Mouse (Mus musculus) liver, postnatal 0 days (tissue): Measurements from ENCODE around the gene Vipr2. TPM values are rescaled to one million over a fixed set of nuclear protein-coding genes. Genes with fewer than 3 reads are reported as not detected.
A peak's percentile ranks its signal among the peaks of the same experiment; 100 is the strongest.

Experiments
- ATAC-seq: fragments of 200-750 bp; cut with Nextera tagmentation; 2 replicates; pipeline ENCODE4 v1.8.0; 2017; ENCODE audit warnings: mild to moderate bottlenecking, moderate library complexity
- DNase-seq: peaks from one replicate; pipeline ENCODE4 v3.0.0-alpha.2; 2016
- H3K27ac ChIP-seq: fragments of 300-500 bp; sonication (generic); 2 replicates; pipeline ENCODE4 v1.5.1; 2014; ENCODE audit warnings: antibody characterized with exemption, moderate library complexity, mild to moderate bottlenecking, low read depth
- H3K27me3 ChIP-seq: fragments of 300-500 bp; sonication (generic); 2 replicates; pipeline ENCODE4 v1.6.1; 2014; ENCODE audit warnings: low read length, control low read depth, mixed read lengths; ENCODE audit not compliant: insufficient read depth
- H3K36me3 ChIP-seq: fragments of 300-500 bp; sonication (generic); replicated peaks from 2 replicates; pipeline ENCODE4 v1.6.1; 2014; ENCODE audit warnings: mild to moderate bottlenecking, control low read depth, low read length, moderate library complexity, mixed read lengths; ENCODE audit not compliant: insufficient read depth
- H3K4me1 ChIP-seq: fragments of 300-500 bp; sonication (generic); 2 replicates; pipeline ENCODE4 v1.6.1; 2014; ENCODE audit warnings: antibody characterized with exemption, mild to moderate bottlenecking, control low read depth; ENCODE audit not compliant: insufficient read depth
- H3K4me2 ChIP-seq: fragments of 300-500 bp; sonication (generic); 2 replicates; pipeline ENCODE4 v1.6.1; 2014; ENCODE audit warnings: low read depth, mild to moderate bottlenecking, low read length, moderate library complexity, mixed read lengths
- H3K4me3 ChIP-seq: fragments of 300-500 bp; sonication (generic); 2 replicates; pipeline ENCODE4 v1.5.1; 2014; ENCODE audit warnings: low read depth, low read length
- H3K9ac ChIP-seq: fragments of 300-500 bp; sonication (generic); replicated peaks from 2 replicates; pipeline ENCODE4 v1.6.1; 2014; ENCODE audit warnings: mild to moderate bottlenecking, moderate library complexity
- H3K9me3 ChIP-seq: fragments of 300-500 bp; sonication (generic); 2 replicates; pipeline ENCODE4 v1.6.1; 2016; ENCODE audit warnings: mild to moderate bottlenecking, control low read depth, low read length, mixed read lengths
- CTCF ChIP-seq: sonication (generic); IDR thresholded peaks from 2 replicates; pipeline ENCODE4 v1.5.1; 2016; ENCODE audit warnings: antibody characterized with exemption, low read depth
- EP300 ChIP-seq: IDR thresholded peaks from 2 replicates; pipeline ENCODE4 v1.6.1; 2016; ENCODE audit warnings: antibody characterized with exemption, low read depth, mild to moderate bottlenecking
- WGBS: fragments of 180-500 bp; shearing (Covaris S2); extraction: QIAGEN DNeasy Blood & Tissue Kit; methylation state at CpG from one replicate; pipeline ENCODE4 v1.1.7; 2014; ENCODE audit not compliant: insufficient replicate concordance; 5-methylcytosine and 5-hydroxymethylcytosine counted together
- polyA plus RNA-seq: library from polyadenylated mRNA; unstranded; fragments of >200 nt; fragmentation: Nextera tagmentation; extraction: Ambion mirVana; gene quantifications from 2 replicates; pipeline ENCODE4 v1.2.1, GENCODE M21; 2015

Vipr2 gene
- polyA plus RNA-seq, 1 experiment from 2014 or later: 0.26 TPM

- no peak for DNase-seq
- H3K27me3 ChIP-seq: no peaks in the 10 kb centered on the region
- H3K27ac ChIP-seq: no peak overlapping the region
- no peaks in the 10 kb centered on the region for H3K36me3 ChIP-seq
- 74% methylated on average over 2 of the region's 2 CpGs for WGBS
- no peak overlapping the region for H3K4me3 ChIP-seq
- H3K4me1 ChIP-seq: no peaks in the 10 kb centered on the region
- no peak for TF ChIP-seq CTCF
- no peak for TF ChIP-seq EP300
- ATAC-seq: no peak
- H3K9ac ChIP-seq: no peak overlapping the region
- H3K9me3 ChIP-seq: no peaks in the 10 kb centered on the region
- H3K4me2 ChIP-seq: no peak overlapping the region
Measured at GRCm38 (mm10) chr12:116159695-116160094, 82.2 kb downstream of the Vipr2 start.

GRCm38 (mm10) chr12:116165368-116165767, 87.8 kb downstream of the Vipr2 start:
- TF ChIP-seq CTCF (no peak), EP300 (no peak)
- Histone ChIP-seq H3K4me2 (no peak overlapping the region), H3K9me3 (no peaks in the 10 kb centered on the region), H3K4me1 (no peaks in the 10 kb centered on the region), H3K36me3 (no peaks in the 10 kb centered on the region), H3K27me3 (no peaks in the 10 kb centered on the region), H3K27ac (no peak overlapping the region), H3K9ac (no peak overlapping the region), H3K4me3 (no peak overlapping the region)
- DNase-seq (no peak), ATAC-seq (no peak)

GRCm38 (mm10) chr12:116169666-116170065, 92.1 kb downstream of the Vipr2 start:
- 47% methylated on average over 5 of the region's 5 CpGs for WGBS
- TF ChIP-seq CTCF (no peak), EP300 (no peak)
- Histone ChIP-seq H3K27me3 (no peaks in the 10 kb centered on the region), H3K4me1 (no peaks in the 10 kb centered on the region), H3K9me3 (no peaks in the 10 kb centered on the region), H3K9ac (no peak overlapping the region), H3K4me2 (no peak overlapping the region), H3K36me3 (no peaks in the 10 kb centered on the region), H3K27ac (no peak overlapping the region), H3K4me3 (no peak overlapping the region)
- ATAC-seq (no peak), DNase-seq (no peak)

- peak; percentile 30 for DNase-seq
- TF ChIP-seq EP300 (no peak), CTCF (peak; percentile 70)
- WGBS: 66% methylated on average over 3 of the region's 3 CpGs
Measured at GRCm38 (mm10) chr12:116176930-116177329, 99.4 kb downstream of the Vipr2 start.

GRCm38 (mm10) chr12:116181436-116182050, 104.0 kb downstream of the Vipr2 start:
- Histone ChIP-seq H3K27ac (no peak overlapping the region), H3K9me3 (no peaks in the 10 kb centered on the region), H3K36me3 (no peaks in the 10 kb centered on the region), H3K9ac (no peak overlapping the region), H3K4me1 (no peaks in the 10 kb centered on the region), H3K27me3 (no peaks in the 10 kb centered on the region), H3K4me2 (no peak overlapping the region), H3K4me3 (no peak overlapping the region)
- 64% methylated on average over 4 of the region's 4 CpGs for WGBS
- ATAC-seq (no peak), DNase-seq (no peak)
- TF ChIP-seq CTCF: no peak
- no peak for TF ChIP-seq EP300

More at GRCm38 (mm10) chr12:116176930-116177329, 99.4 kb downstream of the Vipr2 start:
- no peak for ATAC-seq
- Histone ChIP-seq H3K27me3 (no peaks in the 10 kb centered on the region), H3K36me3 (no peaks in the 10 kb centered on the region), H3K4me3 (no peak overlapping the region), H3K9ac (no peak overlapping the region), H3K4me2 (no peak overlapping the region), H3K9me3 (no peaks in the 10 kb centered on the region), H3K4me1 (no peaks in the 10 kb centered on the region), H3K27ac (no peak overlapping the region)

- Histone ChIP-seq H3K4me1 (no peaks in the 10 kb centered on the region), H3K27ac (no peak overlapping the region), H3K9me3 (no peaks in the 10 kb centered on the region), H3K4me2 (no peak overlapping the region), H3K4me3 (no peak overlapping the region), H3K9ac (no peak overlapping the region), H3K27me3 (no peaks in the 10 kb centered on the region), H3K36me3 (no peaks in the 10 kb centered on the region)
- DNase-seq (no peak), ATAC-seq (no peak)
- TF ChIP-seq CTCF: no peak
- TF ChIP-seq EP300: no peak
Measured at GRCm38 (mm10) chr12:116182376-116182775, 104.8 kb downstream of the Vipr2 start.
